Mouse (Mus musculus): ENCODE measurements around the gene Dcaf12. TPM values are rescaled to one million over a fixed set of nuclear protein-coding genes. Genes with fewer than 3 reads are reported as not detected.

The Dcaf12 gene
- polyA plus RNA-seq, 1 experiment, result 47.4 TPM

DNA sequence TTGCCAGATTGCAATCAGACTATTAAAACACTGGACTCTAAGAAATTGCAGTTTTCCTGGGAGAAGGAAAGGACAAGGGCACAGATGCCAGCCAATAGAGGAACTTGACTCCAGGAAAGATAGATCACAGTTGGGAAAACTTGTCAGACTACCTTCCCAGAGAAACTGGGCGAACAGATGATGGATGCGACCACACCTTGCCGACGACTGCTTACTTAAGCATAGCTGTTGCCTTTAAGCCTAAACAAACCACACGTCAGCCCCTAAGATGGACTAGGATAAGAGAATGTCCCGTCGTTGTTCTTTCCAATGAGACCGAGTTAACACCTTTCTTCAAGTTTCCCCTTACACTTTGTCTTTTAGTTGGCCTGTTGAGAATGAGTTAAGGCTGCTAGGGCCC is 484 bp upstream of the Dcaf12 start:
- TF ChIP-seq POLR2A (IDR thresholded peaks at IDR 0.05; ENCODE audit: borderline replicate concordance, low read depth, low read length), result no peak
- no peak for TF ChIP-seq CTCF (IDR thresholded peaks at IDR 0.05; ENCODE audit: low read depth, low read length)
- Histone ChIP-seq H3K27ac (ENCODE audit: insufficient read depth, low read depth, low read length) (peak overlapping the region; percentile 73), H3K4me1 (ENCODE audit: control insufficient read depth, insufficient read depth, low read length) (peaks cover 36% of the 10 kb centered on the region), H3K4me3 (ENCODE audit: insufficient read depth, low read length) (peak overlapping the region; percentile 53)

DNA sequence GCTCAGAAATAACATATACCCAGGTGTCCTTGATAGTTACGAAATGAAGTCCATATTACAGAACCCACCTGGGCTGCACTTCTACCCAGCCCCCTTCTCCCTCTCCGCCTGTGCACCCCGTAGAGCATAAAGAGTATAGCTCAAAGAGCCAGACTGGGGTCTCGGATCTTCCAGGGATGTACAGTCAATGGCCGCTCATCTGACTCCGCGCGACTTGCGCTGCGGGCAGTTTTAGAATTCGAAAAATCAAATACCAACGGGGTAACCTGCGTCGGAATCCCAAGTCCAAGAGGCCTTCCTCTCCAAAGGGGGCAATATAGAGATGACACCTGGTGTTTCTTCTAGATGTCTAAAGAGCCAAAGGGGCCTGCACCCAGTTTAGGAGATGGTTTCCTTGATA is 967 bp downstream of the Dcaf12 start:
- Histone ChIP-seq H3K4me1 (ENCODE audit: control insufficient read depth, insufficient read depth, low read length) (peaks cover 33% of the 10 kb centered on the region), H3K27ac (ENCODE audit: insufficient read depth, low read depth, low read length) (peak overlapping the region; percentile 95), H3K4me3 (ENCODE audit: insufficient read depth, low read length) (peak overlapping the region; percentile 93)
- TF ChIP-seq CTCF (IDR thresholded peaks at IDR 0.05; ENCODE audit: low read depth, low read length), result no peak
- no peak for TF ChIP-seq POLR2A (IDR thresholded peaks at IDR 0.05; ENCODE audit: borderline replicate concordance, low read depth, low read length)

DNA sequence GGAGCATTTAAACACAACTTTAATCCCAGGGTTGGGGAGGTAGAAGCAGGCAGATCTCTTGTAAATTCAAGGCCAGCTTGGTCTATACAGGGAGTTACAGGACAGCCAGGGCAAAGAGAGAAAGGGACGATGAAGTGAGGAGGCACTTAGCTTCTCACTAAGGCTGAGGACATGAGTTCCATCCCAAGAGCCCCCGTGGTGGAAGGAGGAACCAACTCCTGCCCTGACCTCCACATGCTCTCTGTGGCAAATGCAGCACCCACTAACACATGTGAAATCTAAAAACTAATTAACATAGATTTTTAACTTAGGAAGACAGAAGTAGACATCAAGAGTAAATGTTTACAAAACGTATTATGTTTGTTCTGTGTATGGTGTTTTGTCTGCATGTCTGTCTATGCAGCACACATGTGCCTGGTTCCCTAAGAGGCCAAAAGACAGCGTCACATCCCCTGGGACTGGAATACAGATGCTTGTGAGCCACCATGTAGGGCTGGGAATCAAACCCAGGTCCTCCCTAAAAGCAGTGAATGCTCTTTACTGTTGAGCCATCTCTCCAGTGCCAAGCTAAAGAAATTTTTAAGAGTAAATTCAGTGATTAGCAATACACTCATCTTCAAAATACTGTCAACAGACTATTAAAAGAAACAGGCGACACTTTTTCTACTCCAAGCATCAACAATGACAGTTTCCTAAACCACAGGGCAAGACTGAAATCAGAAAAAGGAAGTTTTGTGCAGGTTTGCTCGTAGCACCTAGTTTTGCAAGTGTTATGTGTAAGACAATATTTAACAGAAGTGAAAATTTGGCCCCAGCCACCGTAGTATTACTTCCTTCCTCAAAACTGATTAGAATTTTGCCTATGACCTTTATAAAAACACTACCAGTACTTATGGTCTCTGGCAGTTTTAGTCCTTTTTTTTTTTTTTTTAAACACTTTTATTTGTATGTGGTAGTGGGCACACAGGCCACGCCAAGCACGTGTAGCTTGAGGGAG is 3.8 kb downstream of the Dcaf12 start:
- no peak for TF ChIP-seq POLR2A (IDR thresholded peaks at IDR 0.05; ENCODE audit: borderline replicate concordance, low read depth, low read length)
- TF ChIP-seq CTCF (IDR thresholded peaks at IDR 0.05; ENCODE audit: low read depth, low read length), result no peak
- peaks cover 45% of the 10 kb centered on the region for H3K4me1 ChIP-seq (ENCODE audit: control insufficient read depth, insufficient read depth, low read length)
- H3K27ac ChIP-seq (ENCODE audit: insufficient read depth, low read depth, low read length), result peak overlapping the region; percentile 84
- H3K4me3 ChIP-seq (ENCODE audit: insufficient read depth, low read length), result peak overlapping the region; percentile 16; the same call in 1 of the 2 replicates

DNA sequence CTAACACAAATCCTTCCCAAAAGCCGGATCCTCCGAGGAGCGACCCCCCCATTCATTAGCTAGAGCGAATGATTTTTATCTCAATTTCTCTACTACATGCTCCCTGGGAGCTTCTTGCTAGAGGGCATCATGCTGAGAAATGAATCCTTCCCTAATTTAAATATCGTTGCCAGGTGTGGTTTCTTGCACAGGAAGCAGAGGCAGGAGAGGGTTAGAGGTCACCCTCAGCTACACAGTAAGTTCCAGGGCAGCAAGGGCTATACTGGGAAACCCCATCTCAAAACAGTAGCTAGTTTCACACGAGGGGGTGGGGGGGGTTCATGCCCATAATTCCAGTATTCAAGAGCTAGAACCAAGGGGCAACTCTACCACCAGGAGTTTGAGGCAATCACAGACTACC is 7.3 kb downstream of the Dcaf12 start:
- TF ChIP-seq CTCF (IDR thresholded peaks at IDR 0.05; ENCODE audit: low read depth, low read length) (no peak), POLR2A (IDR thresholded peaks at IDR 0.05; ENCODE audit: borderline replicate concordance, low read depth, low read length) (no peak)
- H3K27ac ChIP-seq (ENCODE audit: insufficient read depth, low read depth, low read length), result no peak overlapping the region
- no peak overlapping the region for H3K4me3 ChIP-seq (ENCODE audit: insufficient read depth, low read length)
- peaks cover 47% of the 10 kb centered on the region for H3K4me1 ChIP-seq (ENCODE audit: control insufficient read depth, insufficient read depth, low read length)

DNA sequence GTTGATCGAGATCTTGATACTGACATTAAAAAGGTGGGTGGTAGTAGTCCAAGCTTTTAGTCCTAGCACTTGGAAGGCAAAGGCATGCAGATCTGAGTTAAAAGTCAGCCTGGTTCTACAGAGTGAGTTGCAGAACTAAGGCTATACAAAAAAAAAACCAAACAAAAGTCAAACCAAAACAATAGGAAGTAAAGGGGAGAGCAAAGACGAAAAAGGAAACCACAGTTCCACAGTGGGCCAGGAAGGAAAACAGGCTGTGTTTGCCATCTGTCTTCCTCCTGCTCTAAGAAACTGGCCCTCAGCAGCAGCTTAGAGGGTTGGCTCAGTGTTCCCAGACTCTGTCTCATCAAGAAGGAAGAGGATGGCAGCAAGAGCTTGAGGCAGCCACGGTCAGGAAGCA is 10.4 kb downstream of the Dcaf12 start:
- Histone ChIP-seq H3K27ac (ENCODE audit: insufficient read depth, low read depth, low read length) (peak overlapping the region; percentile 75), H3K4me1 (ENCODE audit: control insufficient read depth, insufficient read depth, low read length) (peaks cover 34% of the 10 kb centered on the region), H3K4me3 (ENCODE audit: insufficient read depth, low read length) (peak overlapping the region; percentile 21; the same call in 1 of the 2 replicates)
- TF ChIP-seq CTCF (IDR thresholded peaks at IDR 0.05; ENCODE audit: low read depth, low read length) (no peak), POLR2A (IDR thresholded peaks at IDR 0.05; ENCODE audit: borderline replicate concordance, low read depth, low read length) (no peak)

DNA sequence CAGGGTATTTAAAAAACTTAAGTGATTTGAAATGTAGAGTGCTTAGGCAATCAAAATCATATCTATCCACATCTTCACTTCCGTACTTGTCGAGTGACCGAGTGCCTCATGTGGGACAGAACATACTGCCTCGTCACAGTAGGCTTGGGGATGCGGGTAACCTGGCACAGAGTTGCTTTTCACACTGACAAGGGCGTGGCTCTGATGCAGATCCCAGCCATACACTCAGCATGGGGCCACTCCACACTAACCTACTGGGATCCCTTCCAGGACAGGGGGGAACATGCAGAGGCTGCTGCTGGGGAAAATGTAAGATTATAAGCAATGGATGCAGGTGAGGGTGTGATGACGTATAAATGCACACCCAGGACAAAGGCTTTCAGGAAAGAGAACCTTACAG is 11.0 kb downstream of the Dcaf12 start:
- H3K4me3 ChIP-seq (ENCODE audit: insufficient read depth, low read length), result no peak overlapping the region
- TF ChIP-seq CTCF (IDR thresholded peaks at IDR 0.05; ENCODE audit: low read depth, low read length), result no peak
- no peak for TF ChIP-seq POLR2A (IDR thresholded peaks at IDR 0.05; ENCODE audit: borderline replicate concordance, low read depth, low read length)
- H3K4me1 ChIP-seq (ENCODE audit: control insufficient read depth, insufficient read depth, low read length), result peaks cover 34% of the 10 kb centered on the region
- peak overlapping the region; percentile 75 for H3K27ac ChIP-seq (ENCODE audit: insufficient read depth, low read depth, low read length)

DNA sequence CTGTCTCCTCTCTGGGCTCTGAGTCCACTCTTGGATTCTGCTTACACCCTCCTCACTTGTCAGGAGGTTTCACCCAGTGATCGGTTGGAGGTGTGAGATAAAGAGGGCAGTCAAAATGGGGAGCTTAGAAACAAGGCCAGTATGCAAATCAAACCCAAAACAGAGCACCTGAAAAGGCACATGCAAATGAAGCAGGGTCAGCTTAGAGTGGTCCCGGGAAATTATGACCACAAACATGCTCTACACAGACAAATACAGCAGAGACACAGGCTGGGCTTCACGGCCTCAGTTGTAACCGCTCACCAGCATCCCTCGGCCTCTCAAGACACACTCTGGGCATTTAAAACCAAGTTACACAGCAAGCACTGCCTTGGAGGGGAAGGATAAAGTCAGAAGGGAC is 15.7 kb downstream of the Dcaf12 start:
- no peak overlapping the region for H3K4me3 ChIP-seq (ENCODE audit: insufficient read depth, low read length)
- TF ChIP-seq CTCF (IDR thresholded peaks at IDR 0.05; ENCODE audit: low read depth, low read length), result no peak
- no peak for TF ChIP-seq POLR2A (IDR thresholded peaks at IDR 0.05; ENCODE audit: borderline replicate concordance, low read depth, low read length)
- no peak overlapping the region for H3K27ac ChIP-seq (ENCODE audit: insufficient read depth, low read depth, low read length)
- peaks cover 13% of the 10 kb centered on the region for H3K4me1 ChIP-seq (ENCODE audit: control insufficient read depth, insufficient read depth, low read length)

DNA sequence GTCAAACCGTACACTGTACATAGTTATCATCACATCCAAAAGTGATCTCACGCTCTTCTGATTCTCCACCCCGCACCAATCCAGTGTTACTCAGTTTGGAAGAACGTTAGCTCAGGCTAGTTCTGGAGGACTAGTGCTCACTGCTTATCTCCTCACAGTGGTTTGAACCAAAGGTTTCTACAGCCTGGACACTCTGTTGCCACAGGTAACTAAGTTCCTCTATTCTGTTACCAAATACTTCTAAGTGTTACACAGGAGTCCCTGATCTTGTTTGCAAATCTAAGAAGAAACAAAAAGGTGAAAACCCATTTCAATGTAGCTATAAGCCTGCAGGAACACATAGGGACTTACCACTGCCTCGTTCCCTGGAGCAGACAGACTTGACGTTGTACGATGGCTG is 18.7 kb downstream of the Dcaf12 start:
- Histone ChIP-seq H3K4me1 (ENCODE audit: control insufficient read depth, insufficient read depth, low read length) (peaks cover 5% of the 10 kb centered on the region), H3K27ac (ENCODE audit: insufficient read depth, low read depth, low read length) (0 out of 2 replicates have a peak overlapping the region, but pooled peaks have one; percentile 9), H3K4me3 (ENCODE audit: insufficient read depth, low read length) (no peak overlapping the region)
- no peak for TF ChIP-seq POLR2A (IDR thresholded peaks at IDR 0.05; ENCODE audit: borderline replicate concordance, low read depth, low read length)
- TF ChIP-seq CTCF (IDR thresholded peaks at IDR 0.05; ENCODE audit: low read depth, low read length), result no peak

DNA sequence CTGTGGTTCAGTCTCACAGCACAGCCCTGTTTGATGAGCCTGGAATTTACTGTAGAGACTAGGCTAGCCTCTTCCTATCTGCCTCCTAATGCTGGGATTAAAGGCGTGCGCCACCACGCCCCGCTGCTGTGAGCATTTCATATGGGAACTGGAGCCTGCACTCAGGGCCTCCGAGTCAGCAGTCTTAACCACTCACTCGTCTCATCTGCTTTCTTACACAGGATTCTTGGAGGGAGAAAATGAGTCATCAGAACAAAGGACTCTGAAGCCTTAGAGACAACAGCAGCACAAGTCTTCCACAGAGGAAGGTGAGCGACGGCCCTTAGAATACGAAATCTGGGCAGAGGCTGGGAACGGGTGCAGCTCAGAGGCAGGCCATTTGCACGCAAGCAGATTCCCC is 19.2 kb downstream of the Dcaf12 start:
- H3K27ac ChIP-seq (ENCODE audit: insufficient read depth, low read depth, low read length), result 0 out of 2 replicates have a peak overlapping the region, but pooled peaks have one; percentile 9
- peaks cover 5% of the 10 kb centered on the region for H3K4me1 ChIP-seq (ENCODE audit: control insufficient read depth, insufficient read depth, low read length)
- TF ChIP-seq POLR2A (IDR thresholded peaks at IDR 0.05; ENCODE audit: borderline replicate concordance, low read depth, low read length) (no peak), CTCF (IDR thresholded peaks at IDR 0.05; ENCODE audit: low read depth, low read length) (no peak)
- no peak overlapping the region for H3K4me3 ChIP-seq (ENCODE audit: insufficient read depth, low read length)

DNA sequence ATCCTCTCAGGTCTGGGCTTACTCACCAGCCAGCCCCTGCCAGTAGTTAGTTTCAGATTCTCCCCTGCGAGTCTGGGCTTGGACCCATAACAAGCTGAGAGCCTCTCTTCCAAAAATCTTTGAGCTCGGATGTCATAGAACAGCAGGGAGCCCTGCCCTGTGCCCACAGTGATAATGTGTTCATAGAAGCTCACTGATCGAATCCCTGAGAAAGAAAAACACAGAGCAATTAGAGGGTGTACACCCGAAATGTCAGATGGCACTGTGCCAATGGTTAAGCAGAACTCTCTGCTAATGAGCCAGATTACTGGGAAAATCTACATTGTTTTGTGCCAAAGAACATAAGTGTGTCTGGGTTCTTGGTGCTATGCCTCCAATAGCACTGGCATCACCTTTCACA is 20.8 kb downstream of the Dcaf12 start:
- no peak overlapping the region for H3K27ac ChIP-seq (ENCODE audit: insufficient read depth, low read depth, low read length)
- H3K4me3 ChIP-seq (ENCODE audit: insufficient read depth, low read length), result no peak overlapping the region
- no peak for TF ChIP-seq CTCF (IDR thresholded peaks at IDR 0.05; ENCODE audit: low read depth, low read length)
- no peak for TF ChIP-seq POLR2A (IDR thresholded peaks at IDR 0.05; ENCODE audit: borderline replicate concordance, low read depth, low read length)
- peaks cover 5% of the 10 kb centered on the region for H3K4me1 ChIP-seq (ENCODE audit: control insufficient read depth, insufficient read depth, low read length)

Measured in bone marrow macrophage, adult 2 months (primary cell).